Mouse (Mus musculus): Measurements from ENCODE around the gene Actn1. TPM values are rescaled to one million over a fixed set of nuclear protein-coding genes. Genes with fewer than 3 reads are reported as not detected.
A peak's percentile ranks its signal among the peaks of the same experiment; 100 is the strongest.

Actn1 gene
- polyA plus RNA-seq, 1 experiment from 2014 or later = 27.8 TPM

DNA sequence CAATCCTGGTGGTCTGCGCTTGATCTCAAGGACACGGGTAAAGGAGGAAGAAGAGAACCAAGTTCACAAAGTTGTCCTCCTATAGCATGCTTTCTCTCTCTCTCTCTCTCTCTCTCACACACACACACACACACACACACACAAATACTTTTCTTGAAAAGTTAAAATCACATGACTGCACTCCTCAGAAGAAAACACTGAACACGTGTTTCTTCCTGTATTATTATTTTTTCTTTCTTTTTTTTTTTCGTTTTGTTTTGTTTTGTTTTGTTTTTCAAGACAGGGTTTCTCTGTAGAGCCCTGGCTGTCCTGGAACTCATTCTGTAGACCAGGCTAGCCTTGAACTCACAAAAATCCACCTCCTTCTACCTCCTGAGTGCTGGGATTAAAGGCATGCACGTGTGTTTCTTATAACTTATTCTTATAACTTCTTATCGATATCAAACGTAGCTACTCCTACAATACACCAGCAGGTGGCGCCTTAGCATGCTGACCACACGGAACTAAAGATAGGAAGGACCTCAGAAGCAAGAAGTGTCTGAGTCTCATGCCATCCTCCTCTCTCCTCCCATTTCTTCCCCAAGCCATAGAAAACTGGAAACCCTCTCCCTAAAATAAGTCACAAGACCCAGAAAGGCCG is 106.4 kb downstream of the Actn1 start:
- Histone ChIP-seq H3K4me1 (peaks cover 10% of the 10 kb centered on the region), H3K9me3 (peaks cover 8% of the 10 kb centered on the region), H3K27ac (no peak overlapping the region), H3K27me3 (ENCODE audit: poor library complexity, severe bottlenecking) (no peaks in the 10 kb centered on the region), H3K36me3 (replicated peaks) (no peaks in the 10 kb centered on the region), H3K4me3 (no peak overlapping the region)
- DNase-seq (ENCODE audit: extremely low spot score, low spot score) = peak; percentile 54
- WGBS = 47% methylated on average over 10 of the region's 10 CpGs

- Histone ChIP-seq H3K27me3 (ENCODE audit: poor library complexity, severe bottlenecking) (no peaks in the 10 kb centered on the region), H3K27ac (no peak overlapping the region), H3K9me3 (peaks cover 8% of the 10 kb centered on the region), H3K4me1 (peaks cover 10% of the 10 kb centered on the region), H3K36me3 (replicated peaks) (no peaks in the 10 kb centered on the region), H3K4me3 (no peak overlapping the region)
- no peak for DNase-seq (ENCODE audit: extremely low spot score, low spot score)
- 77% methylated on average over 6 of the region's 6 CpGs for WGBS
These were observed 107.1 kb downstream of the Actn1 start for GRCm38 (mm10) chr12:80153078-80153477.

DNA sequence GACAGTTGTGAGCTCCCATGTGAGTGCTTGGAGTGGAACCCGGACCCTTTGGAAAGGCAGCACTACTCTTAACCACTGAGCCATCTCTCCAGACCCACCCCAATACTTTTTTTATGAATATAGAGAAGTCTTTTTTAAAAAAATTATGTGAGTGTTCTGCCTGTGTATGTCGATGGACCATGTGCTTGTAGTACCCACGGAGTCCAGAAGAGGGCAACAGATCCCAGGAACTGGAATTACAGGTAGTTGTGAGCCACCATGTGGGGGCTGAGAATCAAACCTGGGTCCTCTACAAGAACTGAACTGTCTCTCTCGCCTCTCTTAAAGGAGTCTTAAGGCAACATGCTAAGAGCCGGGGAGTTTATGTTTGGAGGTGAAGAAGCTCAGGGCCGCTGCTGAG is 108.3 kb downstream of the Actn1 start:
- H3K27ac ChIP-seq = no peak overlapping the region
- H3K27me3 ChIP-seq (ENCODE audit: poor library complexity, severe bottlenecking) = no peaks in the 10 kb centered on the region
- no peak overlapping the region for H3K4me3 ChIP-seq
- H3K4me1 ChIP-seq = peaks cover 16% of the 10 kb centered on the region
- H3K36me3 ChIP-seq (replicated peaks) = no peaks in the 10 kb centered on the region
- DNase-seq (ENCODE audit: extremely low spot score, low spot score) = no peak
- WGBS = 86% methylated on average over 6 of the region's 6 CpGs
- peaks cover 8% of the 10 kb centered on the region for H3K9me3 ChIP-seq

- no peaks in the 10 kb centered on the region for H3K27me3 ChIP-seq (ENCODE audit: poor library complexity, severe bottlenecking)
- DNase-seq (ENCODE audit: extremely low spot score, low spot score) = peak; percentile 55
- peaks cover 8% of the 10 kb centered on the region for H3K9me3 ChIP-seq
- H3K36me3 ChIP-seq (replicated peaks) = no peaks in the 10 kb centered on the region
- H3K4me1 ChIP-seq = peaks cover 28% of the 10 kb centered on the region
- H3K4me3 ChIP-seq = no peak overlapping the region
- 25% methylated on average over 8 of the region's 8 CpGs for WGBS
- H3K27ac ChIP-seq = no peak overlapping the region
These were observed 109.5 kb downstream of the Actn1 start for GRCm38 (mm10) chr12:80150624-80151023.

DNA sequence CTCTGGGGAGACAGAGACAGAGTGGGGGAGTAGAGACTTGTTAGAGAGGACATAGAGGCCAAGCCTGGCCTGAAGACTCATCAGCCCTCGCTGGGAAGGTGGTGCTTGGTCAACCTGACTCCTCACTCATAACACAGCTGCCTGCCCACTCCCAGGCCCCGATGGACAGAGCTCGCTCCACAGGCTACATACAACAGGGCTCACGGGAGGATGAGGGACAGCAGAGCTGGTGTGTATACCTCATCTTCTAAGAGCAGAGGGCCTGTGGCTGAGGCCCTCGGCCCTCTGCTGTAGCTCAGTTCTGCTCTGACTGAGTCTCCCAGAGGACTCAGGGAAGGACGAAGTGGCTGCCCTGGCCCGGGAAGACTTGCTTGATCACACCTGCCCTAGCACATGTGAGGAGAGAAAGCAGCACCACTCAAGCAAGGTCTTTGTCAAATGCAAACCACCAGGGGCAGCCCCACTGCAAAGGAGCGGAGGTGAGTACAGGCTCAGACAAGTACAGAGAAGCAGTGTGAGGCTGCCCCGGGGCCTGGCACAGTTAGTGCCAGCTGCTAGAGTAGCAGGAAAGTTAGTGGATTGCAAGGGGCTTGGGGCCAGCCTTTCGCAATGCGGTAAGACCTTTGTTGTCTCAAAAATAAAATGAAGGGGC is 112.5 kb downstream of the Actn1 start:
- peaks cover 8% of the 10 kb centered on the region for H3K9me3 ChIP-seq
- H3K27me3 ChIP-seq (ENCODE audit: poor library complexity, severe bottlenecking) = no peaks in the 10 kb centered on the region
- WGBS = 89% methylated on average over 11 of the region's 11 CpGs
- H3K27ac ChIP-seq = peak overlapping the region; percentile 78
- H3K4me1 ChIP-seq = peaks cover 36% of the 10 kb centered on the region
- H3K4me3 ChIP-seq = no peak overlapping the region
- H3K36me3 ChIP-seq (replicated peaks) = no peaks in the 10 kb centered on the region
- no peak for DNase-seq (ENCODE audit: extremely low spot score, low spot score)

GRCm38 (mm10) chr12:80146227-80147223 is 113.6 kb downstream of the Actn1 start:
- H3K4me3 ChIP-seq = no peak overlapping the region
- DNase-seq (ENCODE audit: extremely low spot score, low spot score) = peak; percentile 79
- peaks cover 38% of the 10 kb centered on the region for H3K4me1 ChIP-seq
- WGBS = 54% methylated on average over 21 of the region's 21 CpGs
- H3K36me3 ChIP-seq (replicated peaks) = no peaks in the 10 kb centered on the region
- H3K27me3 ChIP-seq (ENCODE audit: poor library complexity, severe bottlenecking) = no peaks in the 10 kb centered on the region
- peak overlapping the region; percentile 78 for H3K27ac ChIP-seq
- H3K9me3 ChIP-seq = no peaks in the 10 kb centered on the region

GRCm38 (mm10) chr12:80145365-80145764 is 114.8 kb downstream of the Actn1 start:
- H3K27ac ChIP-seq = peak overlapping the region; percentile 78
- no peaks in the 10 kb centered on the region for H3K27me3 ChIP-seq (ENCODE audit: poor library complexity, severe bottlenecking)
- DNase-seq (ENCODE audit: extremely low spot score, low spot score) = no peak
- H3K4me3 ChIP-seq = no peak overlapping the region
- WGBS = 61% methylated on average over 8 of the region's 8 CpGs
- no peaks in the 10 kb centered on the region for H3K36me3 ChIP-seq (replicated peaks)
- H3K4me1 ChIP-seq = peaks cover 35% of the 10 kb centered on the region
- no peaks in the 10 kb centered on the region for H3K9me3 ChIP-seq

DNA sequence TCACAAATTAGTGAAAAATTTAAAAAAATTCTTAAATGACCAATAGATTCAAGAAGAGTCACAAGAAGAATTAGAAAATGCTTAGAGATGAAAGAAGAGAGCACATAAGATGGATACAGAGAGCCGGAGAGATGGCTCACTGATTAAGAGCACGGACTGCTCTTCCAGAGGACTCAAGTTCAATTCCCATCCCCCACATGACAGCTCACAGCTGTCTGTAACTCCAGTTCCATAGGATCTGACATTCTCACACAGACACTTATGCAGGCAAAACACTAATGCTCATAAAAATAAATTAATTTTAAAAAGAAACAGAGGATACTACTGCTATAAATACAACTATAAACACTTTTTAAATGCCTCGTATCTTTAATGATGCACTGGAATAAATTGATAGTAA is 115.3 kb downstream of the Actn1 start:
- DNase-seq (ENCODE audit: extremely low spot score, low spot score) = no peak
- Histone ChIP-seq H3K9me3 (no peaks in the 10 kb centered on the region), H3K4me1 (peaks cover 35% of the 10 kb centered on the region), H3K36me3 (replicated peaks) (no peaks in the 10 kb centered on the region), H3K27me3 (ENCODE audit: poor library complexity, severe bottlenecking) (no peaks in the 10 kb centered on the region), H3K27ac (no peak overlapping the region), H3K4me3 (no peak overlapping the region)
- 86% methylated on average over 3 of the region's 3 CpGs for WGBS

DNA sequence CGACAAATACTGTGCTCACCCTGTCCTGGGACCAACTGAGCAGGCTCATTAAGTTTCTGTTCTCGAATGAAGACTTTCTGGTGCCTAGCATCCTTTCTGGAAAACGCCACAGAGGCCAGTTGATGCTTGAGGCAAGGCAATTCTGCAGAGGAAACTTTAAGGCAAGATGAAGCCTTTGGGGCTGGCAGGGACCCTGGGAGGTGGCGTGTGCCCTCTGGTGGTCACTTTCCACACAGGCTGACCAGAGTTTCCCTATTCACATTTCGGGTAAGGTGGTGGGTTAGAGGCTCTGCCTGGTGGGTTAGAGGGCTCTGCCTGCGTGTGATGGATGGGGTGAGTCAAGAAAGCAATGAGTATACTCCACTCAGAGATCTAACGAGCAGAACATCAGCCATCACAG is 118.7 kb downstream of the Actn1 start:
- Histone ChIP-seq H3K4me1 (peaks cover 25% of the 10 kb centered on the region), H3K27ac (peak overlapping the region; percentile 64), H3K27me3 (ENCODE audit: poor library complexity, severe bottlenecking) (no peaks in the 10 kb centered on the region), H3K9me3 (no peaks in the 10 kb centered on the region), H3K4me3 (no peak overlapping the region), H3K36me3 (replicated peaks) (no peaks in the 10 kb centered on the region)
- WGBS = 31% methylated on average over 7 of the region's 7 CpGs
- DNase-seq (ENCODE audit: extremely low spot score, low spot score) = peak; percentile 74

- DNase-seq (ENCODE audit: extremely low spot score, low spot score) = no peak
- WGBS = 90% methylated on average over 8 of the region's 8 CpGs
- no peaks in the 10 kb centered on the region for H3K27me3 ChIP-seq (ENCODE audit: poor library complexity, severe bottlenecking)
- no peak overlapping the region for H3K4me3 ChIP-seq
- H3K4me1 ChIP-seq = peaks cover 21% of the 10 kb centered on the region
- peak overlapping the region; percentile 64; the same call in 1 of the 2 replicates for H3K27ac ChIP-seq
- no peaks in the 10 kb centered on the region for H3K36me3 ChIP-seq (replicated peaks)
- no peaks in the 10 kb centered on the region for H3K9me3 ChIP-seq
These were observed 119.2 kb downstream of the Actn1 start for GRCm38 (mm10) chr12:80141011-80141410.

- Histone ChIP-seq H3K27ac (no peak overlapping the region), H3K9me3 (no peaks in the 10 kb centered on the region), H3K27me3 (ENCODE audit: poor library complexity, severe bottlenecking) (peaks cover 12% of the 10 kb centered on the region), H3K4me3 (no peak overlapping the region), H3K4me1 (peaks cover 14% of the 10 kb centered on the region), H3K36me3 (replicated peaks) (no peaks in the 10 kb centered on the region)
- no peak for DNase-seq (ENCODE audit: extremely low spot score, low spot score)
- WGBS = 97% methylated on average over 1 of the region's 1 CpGs
These were observed 122.4 kb downstream of the Actn1 start for GRCm38 (mm10) chr12:80137744-80138143.

DNA sequence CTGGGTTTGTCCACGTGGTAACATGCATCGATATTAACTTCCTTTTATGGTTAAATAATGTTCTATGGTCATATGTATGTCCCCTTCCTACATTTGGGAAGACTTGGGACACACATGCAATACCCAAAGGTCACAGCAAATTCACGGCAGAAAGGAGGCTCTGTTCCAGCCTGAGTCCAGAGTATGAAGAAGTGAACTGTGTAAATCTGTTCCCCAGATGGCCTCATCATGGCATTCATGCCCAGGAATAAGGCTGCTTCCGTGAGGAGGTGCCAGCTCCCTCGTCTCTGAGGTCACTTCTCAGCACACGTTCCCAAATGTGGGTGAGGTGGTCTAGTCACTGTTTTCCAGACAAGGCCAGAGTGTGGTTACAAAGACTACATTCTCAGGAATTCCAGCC is 122.9 kb downstream of the Actn1 start:
- Histone ChIP-seq H3K27me3 (ENCODE audit: poor library complexity, severe bottlenecking) (peaks cover 12% of the 10 kb centered on the region), H3K4me3 (no peak overlapping the region), H3K27ac (no peak overlapping the region), H3K36me3 (replicated peaks) (no peaks in the 10 kb centered on the region), H3K4me1 (peaks cover 19% of the 10 kb centered on the region), H3K9me3 (no peaks in the 10 kb centered on the region)
- no peak for DNase-seq (ENCODE audit: extremely low spot score, low spot score)
- 87% methylated on average over 6 of the region's 6 CpGs for WGBS

Data from forebrain, embryonic 10.5 days (tissue).